Mouse (Mus musculus) heart, adult 2 months (tissue): ENCODE measurements around the gene Ano9.

Experiments used
- CTCF ChIP-seq: fragments of 200-600 bp; IDR thresholded peaks from 2 replicates; pipeline ENCODE4 v1.8.1; 2022; ENCODE audit warnings: antibody characterized with exemption, mild to moderate bottlenecking, moderate library complexity
- POLR2A ChIP-seq: fragments of 200-500 bp; IDR thresholded peaks from 2 replicates; pipeline ENCODE4 v1.6.1; 2011; ENCODE audit warnings: mild to moderate bottlenecking, low read depth, low read length, control low read depth; ENCODE audit not compliant: insufficient read depth

DNA sequence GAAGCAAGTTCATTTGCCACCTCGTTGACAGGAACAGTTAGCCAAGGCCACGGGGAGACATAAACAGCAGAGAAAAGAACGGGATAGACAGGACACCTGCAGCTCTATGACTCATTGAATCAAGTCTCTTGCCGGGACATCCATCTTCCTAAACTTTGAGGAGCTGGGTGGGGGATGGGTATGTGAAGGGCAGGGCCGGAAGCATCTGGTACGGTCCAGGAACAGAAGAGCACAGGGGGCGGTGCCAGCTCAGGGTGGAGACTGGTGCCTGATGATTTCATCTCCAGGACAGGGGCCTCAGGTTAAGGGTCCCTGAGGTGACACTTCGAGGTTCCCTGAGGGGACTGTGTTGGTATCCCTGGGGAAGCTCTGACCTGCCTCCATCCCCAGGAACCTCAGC, 29.7 kb downstream of the Ano9 start:
- TF ChIP-seq POLR2A (no peak), CTCF (no peak)
